Mouse (Mus musculus) lung, adult 2 months (tissue): ENCODE measurements at regions not wholly inside any gene's neighbourhood (a gene's known extent, or its start where the extent isn't known, plus 50 kb on each side); places are given as distances from the start of the nearest gene placed in this dataset.

Source experiments
- CTCF ChIP-seq: fragments of 200-500 bp; IDR thresholded peaks from 2 replicates; pipeline ENCODE4 v1.5.1; 2011; ENCODE audit warnings: mild to moderate bottlenecking, low read length, control low read depth; ENCODE audit not compliant: insufficient read depth
- POLR2A ChIP-seq: fragments of 200-500 bp; IDR thresholded peaks from 2 replicates; pipeline ENCODE4 v1.6.1; 2011; ENCODE audit warnings: low read depth, mild to moderate bottlenecking, control low read depth, low read length, borderline replicate concordance; ENCODE audit errors: extremely low read depth

DNA sequence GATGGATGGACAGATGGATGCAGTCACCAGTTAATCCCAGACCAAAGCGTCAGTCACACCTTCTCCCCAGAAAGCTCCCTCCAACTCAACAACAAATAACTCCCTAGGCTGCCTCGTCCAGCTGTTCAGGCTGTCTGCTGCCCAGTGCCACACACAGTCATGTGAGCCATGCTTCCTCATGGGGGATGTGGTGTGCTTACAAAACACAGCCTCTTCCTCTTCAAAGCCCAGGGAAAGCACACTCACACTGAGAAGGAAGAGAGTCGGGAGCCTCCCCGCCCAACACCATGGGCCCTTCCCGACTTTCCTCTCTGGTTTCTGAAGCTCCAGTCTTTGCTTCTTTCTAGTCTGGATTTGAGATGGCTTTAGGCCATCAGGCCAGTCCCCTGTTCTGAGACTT lies 61.6 kb downstream of the Zfp36l2 start:
- TF ChIP-seq POLR2A (peak; percentile 35; the same call in 1 of the 2 replicates), CTCF (no peak)
